Mouse (Mus musculus): ENCODE measurements at regions not wholly inside any gene's neighbourhood (a gene's known extent, or its start where the extent isn't known, plus 50 kb on each side); places are given as distances from the start of the nearest gene placed in this dataset.
A peak's percentile ranks its signal among the peaks of the same experiment; 100 is the strongest.

DNA sequence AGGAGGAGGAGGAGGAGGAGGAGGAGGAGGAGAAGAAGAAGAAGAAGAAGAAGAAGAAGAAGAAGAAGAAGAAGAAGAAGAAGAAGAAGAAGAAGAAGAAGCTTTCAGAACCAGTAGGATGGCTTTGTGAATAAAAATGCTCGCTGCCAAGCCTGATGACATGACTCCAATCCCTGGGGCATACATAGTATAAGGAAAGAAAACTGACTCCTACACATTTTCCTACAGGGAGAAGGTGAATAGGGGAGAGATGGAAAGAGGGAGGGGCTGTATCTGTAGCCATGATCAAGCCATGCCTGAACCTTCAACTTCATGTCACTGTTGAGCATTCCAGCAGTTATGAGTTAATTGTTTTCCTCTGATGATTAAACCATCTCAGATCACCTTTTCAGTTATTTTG lies 460.2 kb upstream of the Gm10131 start:
- DNase-seq (ENCODE audit: extremely low spot score, low spot score): no peak

DNA sequence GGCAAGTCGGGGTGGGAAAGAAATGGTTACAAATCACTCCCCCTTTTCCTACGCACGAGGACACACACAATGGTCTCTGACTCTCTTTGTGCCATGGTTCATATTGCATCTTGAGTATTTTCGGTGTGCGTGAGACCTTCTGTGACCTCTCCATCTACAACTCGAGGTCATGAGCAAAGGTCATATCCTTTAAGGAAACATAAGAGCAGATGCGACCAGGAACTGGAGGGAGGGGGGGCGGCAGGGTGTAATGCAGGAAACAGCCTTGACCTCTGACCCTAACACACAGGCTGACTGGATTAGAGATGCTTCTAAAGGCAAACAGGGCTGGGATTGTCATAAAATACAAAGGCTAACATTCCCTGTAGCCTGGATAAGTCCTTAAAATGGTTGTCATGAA lies 450.7 kb upstream of the Gm10131 start:
- DNase-seq (ENCODE audit: extremely low spot score, low spot score): peak; percentile 52

DNA sequence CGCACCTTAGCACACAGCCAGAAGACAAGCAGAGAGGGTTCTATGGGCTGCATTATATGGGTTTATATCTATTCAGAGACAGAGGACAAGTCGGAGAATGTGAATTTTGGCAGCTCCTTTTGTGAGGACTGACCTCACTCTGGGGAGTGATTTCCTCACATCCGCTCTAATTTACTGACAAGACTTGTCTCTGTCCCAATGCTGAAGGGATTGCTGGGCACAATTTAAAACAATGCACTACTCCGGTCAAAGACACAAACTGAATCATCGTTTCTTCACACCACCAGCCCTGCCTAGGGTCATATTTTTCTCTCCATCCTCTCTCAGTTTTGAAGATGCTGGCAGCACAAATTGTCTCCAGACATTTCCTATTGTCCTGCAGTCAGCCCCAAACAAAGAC lies 438.2 kb upstream of the Gm10131 start:
- no peak for DNase-seq (ENCODE audit: extremely low spot score, low spot score)

DNA sequence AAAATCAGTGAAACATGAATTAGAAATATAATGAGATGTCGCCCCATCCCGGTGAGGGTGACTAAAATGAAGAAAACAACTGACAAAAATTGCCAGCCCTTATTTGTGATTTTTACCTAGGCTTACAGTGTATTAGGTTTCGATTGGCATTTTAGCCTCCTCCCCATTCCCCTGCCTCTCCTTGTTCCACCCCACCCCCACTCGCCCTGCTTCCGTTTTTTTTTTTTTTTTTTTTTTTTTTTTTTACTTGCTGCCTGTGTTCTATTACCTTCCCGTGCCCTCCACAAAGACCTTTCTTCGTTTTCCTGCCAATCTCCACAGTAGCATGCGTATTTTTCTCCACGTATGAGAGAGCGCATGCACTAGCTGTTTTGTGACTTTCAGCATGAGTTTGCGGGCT lies 435.3 kb upstream of the Gm10131 start:
- DNase-seq (ENCODE audit: extremely low spot score, low spot score): no peak

DNA sequence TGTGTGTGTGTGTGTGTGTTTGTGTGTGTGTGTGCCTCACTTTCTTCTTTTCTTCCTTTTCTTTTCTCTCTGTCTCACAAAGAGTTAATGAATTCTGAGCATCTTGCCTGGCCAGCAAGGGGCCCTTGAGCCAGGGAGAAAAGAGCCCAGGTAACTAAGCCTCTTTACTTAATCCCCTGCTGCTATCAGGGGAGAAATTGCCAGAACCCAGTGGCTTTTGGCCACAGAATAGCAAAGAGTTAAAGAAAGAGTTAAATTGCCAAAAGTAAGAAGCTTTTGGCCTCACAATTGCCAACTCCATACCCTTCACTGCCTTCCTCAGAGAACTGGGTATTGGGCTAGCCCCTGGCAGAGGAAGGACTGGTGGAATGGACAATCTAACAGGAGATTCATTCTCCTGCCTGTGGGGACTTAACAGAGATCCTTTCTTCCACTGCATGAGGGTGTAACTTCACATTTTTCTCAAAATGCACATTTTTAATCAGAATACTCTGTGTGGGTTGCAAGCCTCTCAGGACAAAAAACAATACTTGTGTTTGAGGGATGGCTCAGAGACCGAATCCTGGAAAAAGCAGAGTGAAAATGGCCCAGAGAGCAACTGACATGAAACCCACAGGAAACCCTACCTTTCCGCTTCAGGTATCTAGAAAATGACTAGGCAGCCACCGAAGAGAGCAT lies 431.0 kb upstream of the Gm10131 start:
- no peak for DNase-seq (ENCODE audit: extremely low spot score, low spot score)

DNA sequence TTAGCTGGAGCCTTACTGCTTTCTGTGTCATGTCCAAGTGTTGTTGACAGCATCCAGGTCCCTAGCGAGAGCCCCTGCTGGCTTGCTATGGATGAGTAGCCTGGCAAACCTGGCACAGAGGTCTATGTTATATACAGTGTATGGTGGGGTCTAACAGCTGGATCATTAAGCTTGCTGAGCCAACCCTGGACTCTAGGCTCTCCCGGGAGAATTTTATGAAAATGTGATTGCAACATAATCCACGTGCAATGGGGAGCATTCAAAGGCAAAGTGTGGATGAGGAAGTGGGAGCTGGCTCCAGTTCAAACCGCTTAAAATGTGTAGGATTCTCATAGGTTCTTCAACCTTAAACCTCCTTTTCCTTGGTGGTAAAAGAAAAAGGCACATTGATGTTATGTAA lies 427.7 kb upstream of the Gm10131 start:
- no peak for DNase-seq (ENCODE audit: extremely low spot score, low spot score)

DNA sequence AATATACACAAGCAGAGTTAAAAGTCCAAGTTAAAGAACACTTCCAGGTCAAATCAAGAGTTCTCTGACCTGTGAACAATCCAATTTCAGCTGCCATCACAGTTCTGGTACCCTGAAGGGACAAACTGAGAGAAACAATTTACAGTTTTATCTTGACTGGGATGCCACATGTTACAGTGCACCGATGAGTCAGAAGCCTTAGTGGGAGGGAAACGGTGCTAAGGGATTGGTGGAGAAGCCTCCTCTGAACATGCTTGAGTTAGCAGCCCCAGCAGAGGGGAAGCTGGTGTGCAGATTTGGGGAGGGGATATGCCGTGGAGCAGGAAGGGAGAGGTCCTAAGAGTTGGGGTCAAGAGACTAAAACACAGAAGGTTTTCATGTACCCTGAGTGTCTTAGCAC lies 423.9 kb upstream of the Gm10131 start:
- no peak for DNase-seq (ENCODE audit: extremely low spot score, low spot score)

DNA sequence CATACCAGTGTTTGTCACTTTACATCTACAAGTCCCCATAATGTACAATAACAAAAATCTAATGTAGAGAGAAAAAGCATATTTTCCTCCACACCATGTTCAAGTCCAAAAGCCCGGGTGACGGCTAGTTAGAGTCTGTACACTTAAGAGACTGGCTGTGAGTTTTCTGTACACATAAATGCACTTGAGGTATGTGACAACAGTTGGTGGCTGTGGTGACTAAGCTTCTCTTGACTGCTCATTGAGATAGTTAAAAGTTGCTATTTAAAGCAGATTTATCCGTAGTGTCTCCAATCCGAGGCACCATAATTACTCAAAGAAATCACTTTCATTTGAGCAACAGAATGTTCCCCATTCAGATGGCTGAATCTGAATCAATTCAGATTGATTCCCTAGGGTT lies 421.9 kb upstream of the Gm10131 start:
- DNase-seq (ENCODE audit: extremely low spot score, low spot score): no peak

DNA sequence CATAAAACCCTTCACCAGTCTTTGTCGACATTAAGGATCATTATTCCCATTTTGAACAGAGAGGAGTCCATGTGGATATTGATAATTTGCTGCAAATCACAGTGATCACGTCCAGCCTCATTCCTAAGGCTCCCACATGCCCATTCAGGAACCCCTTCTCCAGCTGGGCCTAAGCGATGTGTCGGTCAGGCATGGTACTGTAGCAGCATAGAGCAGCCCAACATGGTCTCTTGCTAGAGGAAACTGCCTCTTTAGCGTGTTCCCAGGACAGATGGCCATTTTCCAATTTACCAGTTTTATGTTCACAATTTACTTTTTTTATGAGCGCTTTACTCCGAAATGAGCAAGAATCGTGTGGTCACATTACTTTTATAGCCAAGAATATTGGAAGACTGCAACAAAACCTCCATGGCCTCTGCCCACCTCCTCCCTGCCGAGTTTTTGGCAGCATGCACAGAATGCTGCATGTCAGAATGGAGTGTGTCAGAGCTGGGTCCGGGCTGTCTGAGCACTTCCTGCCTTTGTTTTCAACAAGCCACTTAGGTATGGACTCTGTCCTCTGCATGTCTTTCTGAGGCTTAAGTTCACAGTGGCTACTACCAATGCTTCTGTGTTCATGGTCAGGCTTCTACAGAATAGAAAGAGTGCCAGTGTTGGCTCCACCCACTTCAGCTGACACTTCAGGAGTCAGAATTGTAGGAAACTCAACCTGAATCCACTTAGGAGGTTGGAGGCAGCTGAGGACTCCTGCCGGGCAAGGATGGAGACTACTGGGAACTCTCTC lies 419.6 kb upstream of the Gm10131 start:
- no peak for DNase-seq (ENCODE audit: extremely low spot score, low spot score)

DNA sequence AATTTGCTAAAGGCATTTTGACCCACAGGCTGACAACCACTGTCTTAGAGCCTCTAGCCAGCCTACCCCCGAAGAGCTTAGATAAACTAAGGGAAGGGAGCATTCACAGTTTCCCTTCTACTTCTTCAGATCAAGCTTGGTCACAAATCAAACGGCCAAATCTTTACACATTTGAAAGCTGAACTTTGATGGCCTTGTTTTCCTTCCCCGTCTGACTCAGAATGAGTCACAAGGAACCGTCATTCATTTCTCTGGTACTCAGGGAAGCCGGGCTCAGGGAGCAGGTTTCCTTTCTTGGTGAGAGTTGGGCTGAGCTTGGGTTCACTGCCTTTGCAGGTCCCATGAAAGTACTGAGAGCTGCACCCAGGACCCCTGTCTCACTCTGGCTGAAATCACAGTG lies 418.5 kb upstream of the Gm10131 start:
- DNase-seq (ENCODE audit: extremely low spot score, low spot score): no peak

DNA sequence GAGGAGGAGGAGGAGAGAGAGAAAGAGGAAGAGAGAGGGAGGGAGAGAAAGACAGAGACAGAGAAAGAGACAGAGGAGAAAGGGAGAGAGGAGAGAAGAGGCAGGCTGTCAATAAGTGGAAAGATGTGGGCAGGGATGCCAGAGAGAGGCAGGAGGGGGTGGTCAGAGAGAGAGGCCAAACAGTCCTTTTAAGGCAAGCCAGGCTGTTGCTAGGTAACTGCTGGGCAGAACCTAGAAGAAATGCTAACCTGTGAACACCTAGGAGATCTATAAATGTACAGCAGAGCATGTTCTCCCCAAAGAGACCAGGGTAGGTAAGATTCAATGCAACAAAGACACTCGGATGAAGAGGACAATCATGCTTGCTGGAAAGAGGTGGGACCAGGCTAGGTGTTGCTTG lies 417.9 kb upstream of the Gm10131 start:
- no peak for DNase-seq (ENCODE audit: extremely low spot score, low spot score)

DNA sequence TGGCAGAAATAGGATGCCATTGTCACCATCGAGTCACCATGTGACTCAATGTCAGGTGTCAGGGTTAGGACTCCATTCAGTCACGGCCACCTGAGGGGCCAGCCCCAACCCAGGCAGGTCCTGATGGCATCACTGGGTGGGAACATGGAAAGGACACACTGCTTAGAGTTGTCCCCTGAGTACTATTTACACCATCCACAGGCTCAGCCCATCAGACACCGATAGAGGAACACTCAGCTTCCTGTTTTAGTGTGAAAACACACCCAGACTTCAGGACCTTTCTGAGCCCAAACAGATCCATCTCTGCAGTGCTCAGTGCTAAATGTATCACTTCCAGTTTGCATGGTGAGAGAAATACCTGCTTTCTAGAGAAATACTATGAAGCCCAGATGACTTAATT lies 416.7 kb upstream of the Gm10131 start:
- no peak for DNase-seq (ENCODE audit: extremely low spot score, low spot score)

DNA sequence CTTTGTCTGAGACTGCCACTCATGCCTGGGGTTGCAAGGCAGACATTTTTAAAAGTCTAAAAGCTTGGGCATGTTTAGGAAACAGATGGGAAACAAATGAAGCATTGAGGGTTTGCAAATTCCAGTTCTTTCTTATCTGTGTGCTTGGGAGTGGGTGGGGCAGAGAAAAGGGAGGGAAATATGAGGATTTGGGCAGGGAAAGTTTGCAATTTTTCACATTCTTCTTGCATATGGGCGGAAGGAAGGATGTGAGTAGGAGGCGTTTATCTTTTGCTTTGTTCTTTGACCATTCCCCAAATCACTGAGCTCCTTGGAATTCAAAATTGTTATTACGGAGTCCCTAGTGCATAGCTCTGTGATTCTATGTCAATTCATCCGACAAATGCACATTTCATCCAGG lies 413.7 kb upstream of the Gm10131 start:
- DNase-seq (ENCODE audit: extremely low spot score, low spot score): no peak

DNA sequence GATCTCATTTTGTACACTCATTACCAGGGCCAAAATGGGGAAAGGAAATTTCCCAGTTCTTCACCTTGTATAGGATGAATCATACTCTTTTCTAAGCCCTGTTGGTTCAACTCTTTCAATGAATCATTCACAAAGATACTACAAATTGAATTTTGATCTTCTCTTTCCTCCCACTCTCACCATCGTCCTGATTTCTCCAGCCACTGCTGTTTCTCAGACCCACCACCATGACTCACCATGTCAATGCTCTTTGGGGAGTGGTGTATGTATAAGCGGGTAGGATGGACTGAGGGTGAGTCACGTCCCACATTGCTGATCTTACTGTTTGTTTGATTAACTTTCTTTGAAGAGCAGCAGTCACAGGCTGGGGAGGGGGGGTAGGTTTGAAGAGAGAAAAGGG lies 412.3 kb upstream of the Gm10131 start:
- DNase-seq (ENCODE audit: extremely low spot score, low spot score): no peak

DNA sequence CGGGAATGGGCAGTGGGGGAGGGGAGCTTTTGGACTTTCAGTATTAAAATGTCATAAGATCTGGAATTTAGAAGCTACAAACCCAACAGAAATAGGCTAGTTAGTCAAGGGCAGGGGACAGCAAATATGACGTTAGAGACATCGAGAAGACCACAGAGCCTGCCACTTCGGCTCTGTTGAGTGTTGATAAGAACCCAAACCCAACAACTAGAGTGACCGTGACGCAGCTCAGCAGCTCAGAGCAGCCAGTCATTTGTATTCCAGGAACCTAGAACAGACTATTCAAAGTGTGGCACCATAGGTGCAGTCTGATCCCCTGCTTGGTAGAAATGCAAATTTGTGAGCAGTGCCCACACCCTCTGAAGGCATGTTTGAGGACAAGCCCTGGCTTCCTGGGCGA lies 409.8 kb upstream of the Gm10131 start:
- DNase-seq (ENCODE audit: extremely low spot score, low spot score): no peak

DNA sequence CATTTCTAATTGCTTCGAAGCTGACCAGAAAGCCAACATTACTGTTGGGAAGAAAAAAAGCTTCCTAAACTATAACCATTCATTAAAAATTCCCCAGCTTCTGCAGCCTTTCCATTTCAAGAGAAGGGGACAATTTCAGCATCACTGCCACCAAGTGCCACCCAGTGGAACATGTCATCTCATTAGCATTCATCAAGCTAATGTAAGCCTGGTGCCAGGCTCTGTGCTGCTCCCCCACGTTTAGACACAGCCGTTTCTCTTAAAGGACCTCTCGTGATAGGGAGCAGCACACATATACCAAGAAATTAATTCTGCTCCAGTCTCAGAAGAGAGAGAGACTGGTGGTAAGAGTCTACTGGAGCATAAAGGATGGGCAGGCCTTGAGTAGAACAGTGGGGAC lies 409.1 kb upstream of the Gm10131 start:
- DNase-seq (ENCODE audit: extremely low spot score, low spot score): no peak

DNA sequence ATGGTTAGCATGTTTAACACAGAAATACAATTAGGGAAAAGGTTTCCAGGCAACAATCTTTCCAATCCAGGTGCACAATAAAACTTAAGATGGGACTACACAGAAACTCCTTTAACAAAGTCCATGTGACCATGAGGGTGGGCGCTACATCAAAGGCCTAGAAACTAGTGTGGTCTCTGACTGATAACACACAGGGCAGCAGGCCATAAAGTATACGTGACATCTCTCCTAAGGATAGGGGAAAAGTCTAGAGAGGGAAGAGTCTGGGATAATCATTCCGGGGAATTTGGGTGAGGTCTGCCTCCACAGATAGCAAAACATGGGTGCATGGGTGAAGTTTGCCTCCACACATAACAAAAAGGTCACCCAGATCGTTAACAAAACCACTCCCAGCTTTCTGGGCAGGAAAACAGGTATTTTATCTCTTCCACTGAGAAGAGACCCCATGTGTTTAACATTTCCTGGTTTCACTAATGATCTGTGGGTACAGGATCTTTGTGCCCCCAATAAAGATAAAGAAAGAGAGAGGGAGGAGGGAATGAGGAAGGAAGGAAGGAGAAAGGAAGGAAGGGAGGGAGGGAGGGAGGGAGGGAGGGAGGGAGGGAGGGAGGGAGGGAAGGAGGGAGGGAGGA lies 402.0 kb upstream of the Gm10131 start:
- no peak for DNase-seq (ENCODE audit: extremely low spot score, low spot score)

DNA sequence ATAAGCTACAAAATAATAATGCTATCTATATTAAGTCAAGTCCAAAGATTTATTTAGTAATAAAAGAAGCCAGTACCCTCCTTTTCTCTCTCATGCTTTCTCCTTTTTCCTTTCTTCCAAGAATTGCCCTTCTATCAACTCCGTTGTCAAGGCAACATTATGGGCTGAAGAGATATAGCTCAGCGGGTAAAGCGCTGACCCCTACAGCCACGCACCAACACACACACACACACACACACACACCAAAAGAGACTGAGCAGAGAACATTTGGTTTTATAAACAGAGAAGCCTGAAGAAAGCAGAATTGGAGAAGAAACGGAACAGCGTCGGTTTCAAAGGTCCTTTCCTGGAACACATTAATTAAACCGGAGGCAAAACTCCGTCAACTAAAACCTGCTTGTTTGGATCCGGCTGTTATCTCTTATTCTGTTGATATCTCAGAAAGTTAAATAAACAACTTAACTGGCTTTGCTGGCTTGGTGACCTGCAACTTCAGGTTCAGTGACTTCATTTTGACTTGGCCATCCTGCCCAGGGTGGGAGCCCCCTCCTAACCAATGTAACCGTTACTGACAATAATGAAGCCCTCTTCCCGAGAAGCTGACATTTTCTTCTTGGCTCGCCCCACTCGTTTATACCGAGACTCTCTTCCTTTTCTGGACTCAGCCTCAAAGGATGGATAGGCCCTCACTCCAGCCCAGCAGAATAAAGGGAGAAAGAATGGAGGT lies 394.5 kb upstream of the Gm10131 start:
- DNase-seq (ENCODE audit: extremely low spot score, low spot score): no peak

DNA sequence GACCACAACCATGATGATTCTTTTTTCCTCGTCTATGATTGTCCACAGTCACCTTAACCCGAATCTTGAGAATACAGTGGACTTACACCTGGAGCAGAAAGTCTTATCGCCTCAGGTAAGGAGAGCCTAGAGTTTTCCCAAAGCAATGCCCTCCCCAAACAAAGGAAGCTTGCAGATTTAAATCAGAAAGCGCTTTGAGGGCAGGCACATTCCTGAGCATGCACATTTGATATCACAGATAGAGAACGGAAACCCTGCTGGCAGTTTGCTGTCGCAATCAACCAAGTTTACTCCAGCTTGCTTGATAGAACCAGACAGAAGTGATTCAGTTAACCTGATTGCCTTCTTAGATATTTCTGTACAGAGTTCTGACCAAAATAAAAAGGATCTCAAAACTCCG lies 393.6 kb upstream of the Gm10131 start:
- no peak for DNase-seq (ENCODE audit: extremely low spot score, low spot score)

DNA sequence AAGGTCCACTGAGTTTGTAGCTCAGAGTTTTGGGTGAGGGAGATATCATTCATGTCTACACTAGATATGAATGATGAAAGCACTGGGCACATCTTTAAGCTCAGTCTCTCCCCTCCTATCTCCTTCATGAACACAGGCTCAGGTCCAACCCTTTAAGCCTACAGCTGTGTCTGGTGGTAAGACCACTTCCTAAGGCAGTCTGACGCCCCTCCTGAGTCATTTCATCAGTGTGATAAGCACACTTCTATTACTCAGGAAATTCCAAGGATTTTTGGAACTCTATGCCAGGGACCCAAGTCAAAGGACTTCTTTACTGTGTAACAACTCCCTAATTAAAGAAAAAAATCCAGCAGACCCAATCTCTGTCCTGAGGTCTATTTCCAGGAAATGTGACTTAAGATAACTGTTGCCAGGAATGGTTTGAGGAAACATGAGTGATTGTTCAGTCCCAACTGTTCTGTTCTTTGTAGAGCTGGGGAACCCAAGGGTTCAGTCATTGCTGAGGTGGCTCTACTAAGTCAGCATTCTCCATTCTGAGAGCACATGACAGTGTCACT lies 391.1 kb upstream of the Gm10131 start:
- DNase-seq (ENCODE audit: extremely low spot score, low spot score): no peak

DNA sequence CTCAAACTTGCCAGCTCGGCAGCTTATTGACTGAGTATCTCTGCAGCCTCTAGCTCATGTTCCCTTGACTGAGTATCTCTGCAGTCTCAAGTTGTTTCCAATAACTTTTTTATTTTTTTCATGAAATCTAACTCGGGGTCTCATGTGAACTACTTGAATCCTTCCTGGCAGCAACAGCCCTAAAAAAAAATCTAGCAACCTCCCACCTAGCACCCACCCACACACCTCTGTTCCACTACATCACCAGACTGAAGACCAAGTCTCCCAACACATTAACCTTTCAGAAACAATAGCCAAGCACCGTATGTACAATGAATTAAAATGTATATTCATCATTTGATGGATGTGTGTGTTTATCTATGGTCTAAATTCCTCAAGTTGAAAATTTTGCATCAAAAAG lies 387.7 kb upstream of the Gm10131 start:
- DNase-seq (ENCODE audit: extremely low spot score, low spot score): no peak

DNA sequence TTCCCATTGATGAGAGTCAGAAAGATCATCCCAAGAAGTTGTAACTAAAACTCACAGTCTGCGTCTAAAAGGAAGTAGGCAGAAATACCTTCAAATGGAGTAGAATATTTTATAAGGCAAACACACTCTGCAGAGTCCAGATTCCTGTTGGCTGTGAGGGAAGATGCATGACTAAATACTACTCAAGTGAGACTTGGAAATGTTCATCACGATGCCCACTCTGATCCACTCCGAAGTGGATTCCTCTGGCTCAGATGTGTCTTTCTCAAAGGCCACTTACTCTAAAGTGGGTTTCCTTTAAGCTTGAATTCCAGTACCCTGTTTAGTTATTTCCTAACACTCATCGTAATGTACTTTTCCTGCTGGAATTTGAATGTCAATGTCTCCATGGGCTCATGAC lies 385.2 kb upstream of the Gm10131 start:
- DNase-seq (ENCODE audit: extremely low spot score, low spot score): no peak

Measured in neural tube, embryonic 10.5 days (tissue).